Mouse (Mus musculus): ENCODE measurements around the gene Dst. TPM values are rescaled to one million over a fixed set of nuclear protein-coding genes. Genes with fewer than 3 reads are reported as not detected.
"Not testable (repeated sequence)": the region's sequence is repeated elsewhere in the genome, so short reads cannot be mapped to it uniquely, and the experiment has no call there.

Gene Dst
- total RNA-seq, 1 experiment from 2014 or later, result 152 TPM

GRCm38 (mm10) chr1:34299507-34299906 is 391.5 kb downstream of the Dst start:
- no peak for DNase-seq

- no peak for DNase-seq
Observed at GRCm38 (mm10) chr1:34300309-34300980, 392.4 kb downstream of the Dst start.

- no peak for DNase-seq
Observed at GRCm38 (mm10) chr1:34304227-34304626, 396.2 kb downstream of the Dst start.

GRCm38 (mm10) chr1:34306741-34307140 is 398.7 kb downstream of the Dst start:
- DNase-seq, result no peak

- no peak for DNase-seq
Observed at GRCm38 (mm10) chr1:34307191-34307590, 399.2 kb downstream of the Dst start.

- DNase-seq, result not testable (repeated sequence)
Observed at GRCm38 (mm10) chr1:34308841-34309240, 400.8 kb downstream of the Dst start.

- no peak for DNase-seq
Observed at GRCm38 (mm10) chr1:34309396-34309795, 401.4 kb downstream of the Dst start.

- DNase-seq, result no peak
Observed at GRCm38 (mm10) chr1:34310532-34311250, 402.7 kb downstream of the Dst start.

- DNase-seq, result no peak
Observed at GRCm38 (mm10) chr1:34312806-34313205, 404.8 kb downstream of the Dst start.

- DNase-seq, result no peak
Observed at GRCm38 (mm10) chr1:34315381-34315780, 407.4 kb downstream of the Dst start.

GRCm38 (mm10) chr1:34324255-34324654 is 416.2 kb downstream of the Dst start:
- no peak for DNase-seq

GRCm38 (mm10) chr1:34328606-34329005 is 420.6 kb downstream of the Dst start:
- no peak for DNase-seq

GRCm38 (mm10) chr1:34331767-34332166 is 423.7 kb downstream of the Dst start:
- no peak for DNase-seq

Small RNA genes within 50 kb of the gene (microRNA-seq; reads per million reads assigned to microRNA genes)
- gene Mir6896, result 0 reads per million in 2 experiments

Other genes with a start within 250 kb of the Dst start
- gene Prim2, start 238.4 kb upstream of the Dst start, total RNA-seq (2021), result 7.4 and 8.0 TPM in 2 replicates
- 11.0 and 17.6 TPM in 2 replicates for gene Rab23, start 188.3 kb upstream of the Dst start, total RNA-seq (2021)
- gene Bag2, start 150.4 kb upstream of the Dst start, total RNA-seq (2021), result 14.0 and 16.4 TPM in 2 replicates
- 35.2 and 42.6 TPM in 2 replicates for gene Zfp451, start 93.6 kb upstream of the Dst start, total RNA-seq (2021)
- 0.82 and 2.9 TPM in 2 replicates for gene Bend6, start 409 bp upstream of the Dst start, total RNA-seq (2021)